Mouse (Mus musculus) limb, embryonic 13.5 days (tissue): ENCODE measurements around the gene Hspb3. TPM values are rescaled to one million over a fixed set of nuclear protein-coding genes. Genes with fewer than 3 reads are reported as not detected.

Experiments
- ATAC-seq: fragments of 200-750 bp; cut with Nextera tagmentation; 2 replicates; pipeline ENCODE4 v1.8.0; 2017; ENCODE audit warnings: low read depth, moderate number of reproducible peaks, moderate TSS enrichment; ENCODE audit not compliant: low FRiP score
- H3K27ac ChIP-seq: fragments of 300-500 bp; sonication (generic); 2 replicates; pipeline ENCODE4 v1.5.1; 2015; ENCODE audit warnings: inconsistent platforms, mild to moderate bottlenecking, moderate library complexity
- H3K27me3 ChIP-seq: fragments of 300-500 bp; sonication (generic); 2 replicates; pipeline ENCODE4 v1.6.1; 2015; ENCODE audit warnings: mild to moderate bottlenecking, inconsistent platforms
- H3K36me3 ChIP-seq: fragments of 300-500 bp; sonication (generic); 2 replicates; pipeline ENCODE4 v1.6.1; 2015; ENCODE audit warnings: inconsistent platforms, mild to moderate bottlenecking, moderate library complexity
- H3K4me1 ChIP-seq: fragments of 300-500 bp; sonication (generic); 2 replicates; pipeline ENCODE4 v1.6.1; 2015; ENCODE audit warnings: inconsistent platforms
- H3K4me2 ChIP-seq: fragments of 300-500 bp; sonication (generic); replicated peaks from 2 replicates; pipeline ENCODE4 v1.6.1; 2015; ENCODE audit warnings: inconsistent platforms, mild to moderate bottlenecking, moderate library complexity
- H3K4me3 ChIP-seq: fragments of 300-500 bp; sonication (generic); 2 replicates; pipeline ENCODE4 v1.5.1; 2015; ENCODE audit warnings: moderate library complexity, mild to moderate bottlenecking, inconsistent platforms
- H3K9ac ChIP-seq: fragments of 300-500 bp; sonication (generic); 2 replicates; pipeline ENCODE4 v1.6.1; 2015; ENCODE audit warnings: mild to moderate bottlenecking, inconsistent platforms
- H3K9me3 ChIP-seq: fragments of 300-500 bp; sonication (generic); 2 replicates; pipeline ENCODE4 v1.6.1; 2016; ENCODE audit warnings: inconsistent platforms
- WGBS: fragments of 180-500 bp; shearing (Covaris S2); methylation state at CpG from one replicate; pipeline ENCODE4 v1.1.7; 2015; 5-methylcytosine and 5-hydroxymethylcytosine counted together
- polyA plus RNA-seq: library from polyadenylated mRNA; unstranded; fragments of >200 nt; fragmentation: Nextera tagmentation; extraction: Ambion mirVana; gene quantifications from 2 replicates; pipeline ENCODE4 v1.2.1, GENCODE M21; 2015

Hspb3 gene
- polyA plus RNA-seq, 1 experiment from 2014 or later, result 10.9 TPM

GRCm38 (mm10) chr13:113634732-113635481 is 28.6 kb downstream of the Hspb3 start:
- WGBS, result 83% methylated on average over 15 of the region's 15 CpGs
- H3K27me3 ChIP-seq, result no peaks in the 10 kb centered on the region
- no peak overlapping the region for H3K4me2 ChIP-seq
- H3K27ac ChIP-seq, result no peak overlapping the region
- H3K9ac ChIP-seq, result no peak overlapping the region
- H3K4me3 ChIP-seq, result no peak overlapping the region
- H3K4me1 ChIP-seq, result peaks cover 10% of the 10 kb centered on the region
- H3K36me3 ChIP-seq, result no peaks in the 10 kb centered on the region
- no peak for ATAC-seq
- H3K9me3 ChIP-seq, result no peaks in the 10 kb centered on the region

- Histone ChIP-seq H3K4me1 (peaks cover 12% of the 10 kb centered on the region), H3K36me3 (no peaks in the 10 kb centered on the region), H3K4me3 (no peak overlapping the region), H3K4me2 (no peak overlapping the region), H3K27me3 (no peaks in the 10 kb centered on the region), H3K9ac (no peak overlapping the region), H3K9me3 (no peaks in the 10 kb centered on the region), H3K27ac (no peak overlapping the region)
- ATAC-seq, result no peak
- WGBS, result 59% methylated on average over 6 of the region's 6 CpGs
Observed at GRCm38 (mm10) chr13:113632506-113632905, 31.0 kb downstream of the Hspb3 start.

- Histone ChIP-seq H3K9me3 (no peaks in the 10 kb centered on the region), H3K9ac (no peak overlapping the region), H3K27ac (no peak overlapping the region), H3K36me3 (no peaks in the 10 kb centered on the region), H3K27me3 (no peaks in the 10 kb centered on the region), H3K4me2 (no peak overlapping the region), H3K4me3 (no peak overlapping the region), H3K4me1 (peaks cover 12% of the 10 kb centered on the region; the same call in 1 of the 2 replicates)
- WGBS, result 75% methylated on average over 8 of the region's 8 CpGs
- no peak for ATAC-seq
Observed at GRCm38 (mm10) chr13:113627601-113628000, 35.9 kb downstream of the Hspb3 start.

- H3K27me3 ChIP-seq, result no peaks in the 10 kb centered on the region
- no peak overlapping the region for H3K27ac ChIP-seq
- H3K4me2 ChIP-seq, result no peak overlapping the region
- H3K4me3 ChIP-seq, result no peak overlapping the region
- H3K9me3 ChIP-seq, result no peaks in the 10 kb centered on the region
- no peak for ATAC-seq
- H3K9ac ChIP-seq, result no peak overlapping the region
- H3K4me1 ChIP-seq, result peaks cover 15% of the 10 kb centered on the region
- H3K36me3 ChIP-seq, result no peaks in the 10 kb centered on the region
- WGBS, result 63% methylated on average over 8 of the region's 8 CpGs
Observed at GRCm38 (mm10) chr13:113622865-113623255, 40.6 kb downstream of the Hspb3 start.

GRCm38 (mm10) chr13:113622122-113622864 is 41.2 kb downstream of the Hspb3 start:
- H3K36me3 ChIP-seq, result no peaks in the 10 kb centered on the region
- 33% methylated on average over 11 of the region's 11 CpGs for WGBS
- peak; percentile 22; the same call in 1 of the 2 replicates for ATAC-seq
- no peak overlapping the region for H3K4me2 ChIP-seq
- H3K27ac ChIP-seq, result no peak overlapping the region
- H3K27me3 ChIP-seq, result no peaks in the 10 kb centered on the region
- no peak overlapping the region for H3K4me3 ChIP-seq
- no peak overlapping the region for H3K9ac ChIP-seq
- peaks cover 18% of the 10 kb centered on the region for H3K4me1 ChIP-seq
- no peaks in the 10 kb centered on the region for H3K9me3 ChIP-seq

- ATAC-seq, result no peak
- Histone ChIP-seq H3K4me3 (no peak overlapping the region), H3K9ac (no peak overlapping the region), H3K9me3 (no peaks in the 10 kb centered on the region), H3K4me2 (no peak overlapping the region), H3K27ac (no peak overlapping the region), H3K4me1 (peaks cover 51% of the 10 kb centered on the region), H3K27me3 (no peaks in the 10 kb centered on the region), H3K36me3 (peaks cover 4% of the 10 kb centered on the region; the same call in 1 of the 2 replicates)
- 73% methylated on average over 9 of the region's 9 CpGs for WGBS
Observed at GRCm38 (mm10) chr13:113619003-113619402, 44.5 kb downstream of the Hspb3 start.

GRCm38 (mm10) chr13:113617891-113618823 is 45.3 kb downstream of the Hspb3 start, which contains the start of gene Snx18:
TSS of gene Snx18 (minus strand) at chr13:113618564.
- Histone ChIP-seq H3K4me1 (peaks cover 59% of the 10 kb centered on the region), H3K4me3 (peak within 1 kb of the TSS; percentile 88)

GRCm38 (mm10) chr13:113617338-113617890 is 46.1 kb downstream of the Hspb3 start:
- WGBS, result 7% methylated on average over 49 of the region's 49 CpGs
- no peak for ATAC-seq
- Histone ChIP-seq H3K9me3 (no peaks in the 10 kb centered on the region), H3K9ac (peak overlapping the region; percentile 96), H3K4me2 (peak overlapping the region; percentile 97), H3K27ac (peak overlapping the region; percentile 94), H3K4me3 (peak overlapping the region; percentile 88), H3K27me3 (no peaks in the 10 kb centered on the region), H3K36me3 (peaks cover 9% of the 10 kb centered on the region; the same call in 1 of the 2 replicates), H3K4me1 (peaks cover 60% of the 10 kb centered on the region)

More at GRCm38 (mm10) chr13:113617891-113618823, 45.3 kb downstream of the Hspb3 start, which contains the start of gene Snx18:
- ATAC-seq, result peak; percentile 91
- H3K9ac ChIP-seq, result peak within 1 kb of the TSS; percentile 96
- H3K36me3 ChIP-seq, result peaks cover 4% of the 10 kb centered on the region; the same call in 1 of the 2 replicates
- WGBS, result under 1% methylated on average over 113 of the region's 119 CpGs
- no peaks in the 10 kb centered on the region for H3K27me3 ChIP-seq
- no peaks in the 10 kb centered on the region for H3K9me3 ChIP-seq
- H3K4me2 ChIP-seq, result peak within 1 kb of the TSS; percentile 97
- H3K27ac ChIP-seq, result peak within 1 kb of the TSS; percentile 94

- ATAC-seq, result no peak
- Histone ChIP-seq H3K4me1 (peaks cover 60% of the 10 kb centered on the region), H3K9me3 (no peaks in the 10 kb centered on the region), H3K36me3 (peaks cover 14% of the 10 kb centered on the region; the same call in 1 of the 2 replicates), H3K9ac (peak overlapping the region; percentile 96), H3K4me2 (peak overlapping the region; percentile 97), H3K27ac (peak overlapping the region; percentile 80; the same call in 1 of the 2 replicates), H3K27me3 (no peaks in the 10 kb centered on the region), H3K4me3 (peak overlapping the region; percentile 88)
- WGBS, result 53% methylated on average over 24 of the region's 24 CpGs
Observed at GRCm38 (mm10) chr13:113616751-113617337, 46.6 kb downstream of the Hspb3 start.

- H3K36me3 ChIP-seq, result peaks cover 15% of the 10 kb centered on the region; the same call in 1 of the 2 replicates
- H3K4me2 ChIP-seq, result peak overlapping the region; percentile 97
- peak overlapping the region; percentile 80 for H3K27ac ChIP-seq
- H3K9ac ChIP-seq, result peak overlapping the region; percentile 96
- peak overlapping the region; percentile 88 for H3K4me3 ChIP-seq
- H3K4me1 ChIP-seq, result peaks cover 64% of the 10 kb centered on the region
- ATAC-seq, result no peak
- no peaks in the 10 kb centered on the region for H3K9me3 ChIP-seq
- WGBS, result 12% methylated on average over 8 of the region's 8 CpGs
- no peaks in the 10 kb centered on the region for H3K27me3 ChIP-seq
Observed at GRCm38 (mm10) chr13:113615971-113616671, 47.4 kb downstream of the Hspb3 start.
